Mouse (Mus musculus) liver, embryonic 16.5 days (tissue): ENCODE measurements at regions not wholly inside any gene's neighbourhood (a gene's known extent, or its start where the extent isn't known, plus 50 kb on each side); places are given as distances from the start of the nearest gene placed in this dataset.

Experiments used
- ATAC-seq: fragments of 200-750 bp; cut with Nextera tagmentation; 2 replicates; pipeline ENCODE4 v1.8.0; 2017; ENCODE audit warnings: low read depth, mild to moderate bottlenecking, moderate number of reproducible peaks, moderate library complexity
- H3K27ac ChIP-seq: fragments of 300-500 bp; sonication (generic); 2 replicates; pipeline ENCODE4 v1.5.1; 2014; ENCODE audit warnings: mild to moderate bottlenecking, low read length
- H3K27me3 ChIP-seq: fragments of 300-500 bp; sonication (generic); 2 replicates; pipeline ENCODE4 v1.6.1; 2014; ENCODE audit warnings: low read depth, low read length, mixed read lengths; ENCODE audit not compliant: control insufficient read depth, insufficient read depth
- H3K36me3 ChIP-seq: fragments of 300-500 bp; sonication (generic); 2 replicates; pipeline ENCODE4 v1.6.1; 2014; ENCODE audit warnings: mild to moderate bottlenecking; ENCODE audit not compliant: control insufficient read depth, insufficient read depth
- H3K4me1 ChIP-seq: fragments of 300-500 bp; sonication (generic); 2 replicates; pipeline ENCODE4 v1.6.1; 2014; ENCODE audit warnings: low read depth, low read length, mixed read lengths; ENCODE audit not compliant: control insufficient read depth
- H3K4me2 ChIP-seq: fragments of 300-500 bp; sonication (generic); 2 replicates; pipeline ENCODE4 v1.6.1; 2014; ENCODE audit warnings: low read depth, low read length, mixed read lengths
- H3K4me3 ChIP-seq: fragments of 300-500 bp; sonication (generic); 2 replicates; pipeline ENCODE4 v1.5.1; 2014; ENCODE audit warnings: low read depth, mild to moderate bottlenecking, low read length
- H3K9ac ChIP-seq: fragments of 300-500 bp; sonication (generic); 2 replicates; pipeline ENCODE4 v1.6.1; 2014; ENCODE audit warnings: low read depth, low read length
- H3K9me3 ChIP-seq: fragments of 300-500 bp; sonication (generic); replicated peaks from 2 replicates; pipeline ENCODE4 v1.6.1; 2016; ENCODE audit warnings: low read length; ENCODE audit not compliant: control insufficient read depth
- WGBS: fragments of 180-500 bp; shearing (Covaris S2); extraction: QIAGEN DNeasy Blood & Tissue Kit; methylation state at CpG from one replicate; pipeline ENCODE4 v1.1.7; 2014; ENCODE audit not compliant: insufficient replicate concordance; 5-methylcytosine and 5-hydroxymethylcytosine counted together

GRCm38 (mm10) chr2:159163985-159164384 lies 369.4 kb downstream of the Dhx35 start:
- no peaks in the 10 kb centered on the region for H3K36me3 ChIP-seq
- no peaks in the 10 kb centered on the region for H3K27me3 ChIP-seq
- WGBS: 36% methylated on average over 7 of the region's 7 CpGs
- H3K4me1 ChIP-seq: no peaks in the 10 kb centered on the region
- no peak overlapping the region for H3K9ac ChIP-seq
- no peak overlapping the region for H3K27ac ChIP-seq
- no peak overlapping the region for H3K4me3 ChIP-seq
- no peak overlapping the region for H3K4me2 ChIP-seq
- no peaks in the 10 kb centered on the region for H3K9me3 ChIP-seq
- ATAC-seq: no peak

- no peaks in the 10 kb centered on the region for H3K4me1 ChIP-seq
- no peak overlapping the region for H3K4me2 ChIP-seq
- no peak overlapping the region for H3K27ac ChIP-seq
- no peak overlapping the region for H3K4me3 ChIP-seq
- H3K9ac ChIP-seq: no peak overlapping the region
- no peak for ATAC-seq
- no peaks in the 10 kb centered on the region for H3K36me3 ChIP-seq
- WGBS: 33% methylated on average over 7 of the region's 7 CpGs
- no peaks in the 10 kb centered on the region for H3K9me3 ChIP-seq
- H3K27me3 ChIP-seq: no peaks in the 10 kb centered on the region
These were observed 374.0 kb downstream of the Dhx35 start for GRCm38 (mm10) chr2:159168553-159169064.

- Histone ChIP-seq H3K4me2 (no peak overlapping the region), H3K4me3 (no peak overlapping the region), H3K9ac (no peak overlapping the region), H3K36me3 (no peaks in the 10 kb centered on the region), H3K9me3 (no peaks in the 10 kb centered on the region), H3K4me1 (no peaks in the 10 kb centered on the region), H3K27ac (no peak overlapping the region), H3K27me3 (no peaks in the 10 kb centered on the region)
- no peak for ATAC-seq
- 30% methylated on average over 7 of the region's 7 CpGs for WGBS
These were observed 401.5 kb downstream of the Dhx35 start for GRCm38 (mm10) chr2:159196156-159196555.

GRCm38 (mm10) chr2:159232266-159232665 lies 437.7 kb downstream of the Dhx35 start:
- no peak overlapping the region for H3K9ac ChIP-seq
- H3K9me3 ChIP-seq: no peaks in the 10 kb centered on the region
- no peak overlapping the region for H3K4me3 ChIP-seq
- H3K27me3 ChIP-seq: no peaks in the 10 kb centered on the region
- no peaks in the 10 kb centered on the region for H3K36me3 ChIP-seq
- no peak overlapping the region for H3K4me2 ChIP-seq
- no peak for ATAC-seq
- no peaks in the 10 kb centered on the region for H3K4me1 ChIP-seq
- no peak overlapping the region for H3K27ac ChIP-seq
- WGBS: 51% methylated on average over 2 of the region's 2 CpGs

- ATAC-seq: no peak
- H3K4me3 ChIP-seq: no peak overlapping the region
- H3K9me3 ChIP-seq: no peaks in the 10 kb centered on the region
- no peaks in the 10 kb centered on the region for H3K36me3 ChIP-seq
- no peak overlapping the region for H3K9ac ChIP-seq
- no peak overlapping the region for H3K4me2 ChIP-seq
- WGBS: 25% methylated on average over 6 of the region's 6 CpGs
- H3K27me3 ChIP-seq: no peaks in the 10 kb centered on the region
- H3K4me1 ChIP-seq: no peaks in the 10 kb centered on the region
- no peak overlapping the region for H3K27ac ChIP-seq
These were observed 440.4 kb downstream of the Dhx35 start for GRCm38 (mm10) chr2:159235000-159235399.

- no peak for ATAC-seq
- 63% methylated on average over 6 of the region's 6 CpGs for WGBS
- Histone ChIP-seq H3K36me3 (no peaks in the 10 kb centered on the region), H3K27ac (no peak overlapping the region), H3K4me2 (no peak overlapping the region), H3K27me3 (no peaks in the 10 kb centered on the region), H3K9ac (no peak overlapping the region), H3K4me3 (no peak overlapping the region), H3K9me3 (no peaks in the 10 kb centered on the region), H3K4me1 (no peaks in the 10 kb centered on the region)
These were observed 455.5 kb downstream of the Dhx35 start for GRCm38 (mm10) chr2:159250065-159250464.

- no peak overlapping the region for H3K9ac ChIP-seq
- ATAC-seq: no peak
- no peak overlapping the region for H3K4me3 ChIP-seq
- WGBS: 49% methylated on average over 6 of the region's 6 CpGs
- H3K36me3 ChIP-seq: no peaks in the 10 kb centered on the region
- H3K27ac ChIP-seq: no peak overlapping the region
- H3K4me2 ChIP-seq: no peak overlapping the region
- no peaks in the 10 kb centered on the region for H3K4me1 ChIP-seq
- H3K9me3 ChIP-seq: no peaks in the 10 kb centered on the region
- H3K27me3 ChIP-seq: no peaks in the 10 kb centered on the region
These were observed 456.5 kb downstream of the Dhx35 start for GRCm38 (mm10) chr2:159250993-159251665.

GRCm38 (mm10) chr2:159270221-159271080 lies 475.8 kb downstream of the Dhx35 start:
- WGBS: 54% methylated on average over 10 of the region's 10 CpGs
- H3K4me2 ChIP-seq: no peak overlapping the region

GRCm38 (mm10) chr2:159278896-159279295 lies 484.3 kb downstream of the Dhx35 start:
- Histone ChIP-seq H3K27me3 (no peaks in the 10 kb centered on the region), H3K36me3 (no peaks in the 10 kb centered on the region), H3K4me2 (no peak overlapping the region), H3K9ac (no peak overlapping the region), H3K4me1 (no peaks in the 10 kb centered on the region), H3K27ac (no peak overlapping the region), H3K4me3 (no peak overlapping the region), H3K9me3 (no peaks in the 10 kb centered on the region)
- WGBS: 23% methylated on average over 2 of the region's 2 CpGs
- ATAC-seq: no peak

More at GRCm38 (mm10) chr2:159270221-159271080, 475.8 kb downstream of the Dhx35 start:
- Histone ChIP-seq H3K27ac (no peak overlapping the region), H3K36me3 (no peaks in the 10 kb centered on the region), H3K4me3 (no peak overlapping the region), H3K9ac (no peak overlapping the region), H3K27me3 (no peaks in the 10 kb centered on the region), H3K9me3 (no peaks in the 10 kb centered on the region), H3K4me1 (no peaks in the 10 kb centered on the region)
- no peak for ATAC-seq
